Mouse (Mus musculus) adrenal gland, adult 2 months (tissue): ENCODE results near the gene St6galnac4. TPM values are rescaled to one million over a fixed set of nuclear protein-coding genes. Genes with fewer than 3 reads are reported as not detected.

Source experiments
- DNase-seq: peaks from one replicate; pipeline ENCODE4 v3.0.0; 2021
- polyA plus RNA-seq: library from polyadenylated mRNA; depleted of rRNA; stranded (reverse); fragments of >200 nt; gene quantifications from 2 replicates; pipeline ENCODE4 v1.2.3, GENCODE M21; 2012
- total RNA-seq, 2 experiments: library from RNA; stranded (reverse); gene quantifications; 2 replicates each; pipeline ENCODE4 v1.2.3; 2021

The St6galnac4 gene
- total and polyA plus RNA-seq, 3 experiments, result 5.6 to 15.4 (median 14.5) TPM

GRCm38 (mm10) chr2:32601417-32602065, 14.6 kb downstream of the St6galnac4 start:
- DNase-seq, result peak; percentile 50

GRCm38 (mm10) chr2:32602600-32603054, 15.7 kb downstream of the St6galnac4 start:
- DNase-seq, result peak; percentile 86

- no peak for DNase-seq
These were observed 17.7 kb downstream of the St6galnac4 start for GRCm38 (mm10) chr2:32604631-32605030.

- peak; percentile 92 for DNase-seq
These were observed 19.6 kb downstream of the St6galnac4 start for GRCm38 (mm10) chr2:32606161-32607142.

DNA sequence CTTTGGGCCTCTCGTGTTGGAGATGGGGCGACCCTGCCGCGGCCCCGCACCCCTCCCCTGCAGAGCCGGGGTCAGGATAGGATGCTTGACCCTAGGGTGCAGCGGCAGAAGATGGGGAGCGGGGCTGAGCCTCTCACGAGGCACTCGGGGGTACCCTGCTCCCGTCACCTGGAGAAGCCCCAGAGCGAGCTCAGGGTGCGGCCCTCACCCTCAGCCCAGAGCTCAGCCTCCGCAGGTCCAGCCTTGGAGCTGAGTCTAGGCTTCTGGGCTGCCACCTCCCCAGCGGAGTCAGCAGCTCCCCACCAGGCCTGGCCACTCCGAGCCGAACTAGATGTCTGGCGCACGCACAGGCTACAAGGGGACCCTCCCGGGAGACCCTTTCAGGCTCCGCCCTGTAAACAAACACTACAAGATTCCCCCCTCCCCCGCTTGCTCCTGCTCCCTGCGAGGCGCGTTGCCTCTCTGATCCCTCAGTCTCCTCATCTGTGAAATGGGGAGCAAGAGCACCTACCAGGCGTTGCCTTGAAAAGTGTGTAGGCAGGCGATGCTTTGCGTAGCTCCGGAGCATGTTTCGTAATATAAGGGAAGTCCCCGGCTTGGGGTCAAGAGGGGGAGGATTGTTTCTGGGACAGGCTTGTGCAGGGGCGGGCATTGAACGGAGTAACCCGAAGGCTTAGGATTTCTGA, 20.5 kb downstream of the St6galnac4 start:
- DNase-seq, result peak; percentile 72

DNA sequence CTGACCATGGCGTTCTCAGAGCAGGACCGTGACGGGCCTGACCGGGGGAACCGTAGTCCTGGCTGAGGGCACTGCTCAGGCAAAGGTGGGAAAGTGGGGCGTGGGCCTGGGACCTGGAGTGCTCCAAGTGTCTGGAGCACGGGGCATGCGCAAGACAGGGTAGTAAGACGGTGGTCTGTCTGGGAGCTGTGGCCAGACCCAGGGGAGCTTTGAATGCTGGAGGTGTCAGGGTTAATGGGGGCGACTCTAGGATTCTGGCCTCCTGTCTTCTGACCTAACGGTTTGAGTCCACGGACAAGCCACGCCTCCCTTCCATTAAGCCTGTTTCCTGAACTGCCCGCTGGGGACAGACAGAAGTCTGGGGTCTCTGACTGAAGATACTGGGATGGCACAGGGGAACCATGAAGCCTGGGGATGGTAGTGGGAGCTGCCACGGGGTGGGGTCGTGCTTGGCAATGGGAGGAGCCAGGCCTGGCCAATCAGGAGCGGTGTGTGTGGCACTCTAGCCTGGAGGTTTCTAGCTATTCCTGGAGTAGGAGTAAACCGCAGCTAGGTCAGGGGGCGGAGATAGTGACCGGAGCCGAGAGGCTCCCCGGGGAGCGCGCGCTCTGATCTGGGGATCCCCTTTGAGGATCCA, 21.4 kb downstream of the St6galnac4 start:
- peak; percentile 93 for DNase-seq

- no peak for DNase-seq
These were observed 22.0 kb downstream of the St6galnac4 start for GRCm38 (mm10) chr2:32608778-32609435.

DNA sequence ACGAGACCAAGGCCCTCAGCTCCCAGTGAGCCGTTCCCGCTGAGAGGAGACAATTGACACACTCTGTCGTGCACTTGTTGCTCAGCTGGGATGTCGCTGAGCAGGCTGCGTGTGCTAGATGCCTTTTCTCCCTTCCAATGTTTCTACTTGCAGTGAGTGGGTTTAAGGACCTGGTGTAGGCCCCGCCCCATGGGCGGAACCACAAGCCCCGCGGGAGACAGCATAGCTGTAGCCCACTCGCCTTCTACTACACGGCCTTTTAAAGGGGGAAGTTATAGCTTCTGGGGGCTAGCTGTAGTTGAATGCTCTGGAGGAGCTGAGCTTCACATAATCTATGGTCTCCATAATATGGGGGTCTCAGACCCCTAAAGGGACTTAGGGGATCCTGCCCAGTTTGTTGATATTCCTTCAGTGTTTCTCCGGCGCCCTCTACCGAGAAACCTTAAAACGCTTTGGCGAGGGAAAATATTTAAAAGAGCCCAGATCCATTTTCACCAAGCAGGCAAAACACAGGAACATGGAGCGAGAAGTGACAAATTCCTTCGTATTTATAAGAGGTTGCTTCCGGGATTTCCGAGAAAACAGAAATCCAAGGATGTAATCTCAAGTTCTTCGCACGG, 23.8 kb downstream of the St6galnac4 start:
- peak; percentile 64 for DNase-seq

GRCm38 (mm10) chr2:32612274-32612673, 25.4 kb downstream of the St6galnac4 start:
- no peak for DNase-seq

GRCm38 (mm10) chr2:32617109-32617508, 30.2 kb downstream of the St6galnac4 start:
- no peak for DNase-seq

DNA sequence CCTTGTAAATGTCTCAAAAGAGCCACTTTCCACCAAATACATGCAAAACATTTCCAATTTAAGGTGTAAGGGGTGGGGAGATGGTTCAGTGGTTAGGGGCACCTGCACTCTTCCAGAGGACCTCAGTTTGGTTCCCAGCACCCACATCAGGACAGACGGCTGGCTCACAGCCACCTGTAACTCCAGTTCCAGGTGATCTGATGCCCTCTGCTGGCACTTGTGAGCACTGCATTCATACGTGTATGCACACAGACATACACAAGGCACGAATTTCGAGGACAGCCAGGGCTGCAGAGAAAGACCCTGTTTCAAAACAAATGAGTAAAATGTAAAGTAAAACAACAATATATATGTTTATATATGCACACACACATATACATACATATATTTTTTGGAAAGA, 30.7 kb downstream of the St6galnac4 start:
- DNase-seq, result no peak

GRCm38 (mm10) chr2:32618051-32618450, 31.2 kb downstream of the St6galnac4 start:
- no peak for DNase-seq

- peak; percentile 72 for DNase-seq
These were observed 34.0 kb downstream of the St6galnac4 start for GRCm38 (mm10) chr2:32620682-32621516.

- no peak for DNase-seq
These were observed 34.6 kb downstream of the St6galnac4 start, which contains the start of gene Ak1 for GRCm38 (mm10) chr2:32621517-32621859. TSS of gene Ak1 (plus strand) at chr2:32621758.

GRCm38 (mm10) chr2:32624111-32624748, 37.3 kb downstream of the St6galnac4 start:
- DNase-seq, result no peak

DNA sequence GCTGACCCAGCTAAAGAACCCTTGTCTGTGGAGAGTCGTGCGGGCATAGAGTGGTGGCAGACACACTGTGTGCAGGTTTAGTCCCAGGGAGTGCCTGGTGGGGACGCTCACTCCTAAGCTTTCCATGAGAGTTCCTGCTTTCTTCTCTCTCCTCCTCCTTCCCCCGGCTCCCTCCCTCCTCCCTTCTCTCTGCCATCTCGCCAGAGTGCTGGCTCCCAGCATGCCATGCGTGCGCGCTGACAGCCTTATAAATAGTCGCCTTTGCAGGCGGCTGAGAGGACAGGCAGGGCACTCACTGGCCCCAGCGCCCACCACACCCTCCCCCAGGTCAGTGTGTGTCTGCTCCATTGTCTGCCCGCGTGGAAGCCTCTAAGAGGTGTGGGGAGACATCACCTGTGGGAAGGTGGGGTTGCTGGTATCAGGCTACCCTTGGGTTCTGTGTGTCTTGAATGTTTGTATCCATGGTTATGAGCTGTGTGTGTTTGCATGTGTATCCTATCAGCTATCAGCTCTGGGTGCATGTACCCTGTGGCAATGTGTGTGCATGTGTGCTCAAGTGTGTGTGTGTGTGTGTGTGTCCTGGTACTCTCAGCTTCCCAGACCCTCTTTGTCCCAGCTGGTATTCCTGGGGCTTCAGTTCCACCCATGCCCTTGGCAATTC, 38.4 kb downstream of the St6galnac4 start:
- peak; percentile 88 for DNase-seq

DNA sequence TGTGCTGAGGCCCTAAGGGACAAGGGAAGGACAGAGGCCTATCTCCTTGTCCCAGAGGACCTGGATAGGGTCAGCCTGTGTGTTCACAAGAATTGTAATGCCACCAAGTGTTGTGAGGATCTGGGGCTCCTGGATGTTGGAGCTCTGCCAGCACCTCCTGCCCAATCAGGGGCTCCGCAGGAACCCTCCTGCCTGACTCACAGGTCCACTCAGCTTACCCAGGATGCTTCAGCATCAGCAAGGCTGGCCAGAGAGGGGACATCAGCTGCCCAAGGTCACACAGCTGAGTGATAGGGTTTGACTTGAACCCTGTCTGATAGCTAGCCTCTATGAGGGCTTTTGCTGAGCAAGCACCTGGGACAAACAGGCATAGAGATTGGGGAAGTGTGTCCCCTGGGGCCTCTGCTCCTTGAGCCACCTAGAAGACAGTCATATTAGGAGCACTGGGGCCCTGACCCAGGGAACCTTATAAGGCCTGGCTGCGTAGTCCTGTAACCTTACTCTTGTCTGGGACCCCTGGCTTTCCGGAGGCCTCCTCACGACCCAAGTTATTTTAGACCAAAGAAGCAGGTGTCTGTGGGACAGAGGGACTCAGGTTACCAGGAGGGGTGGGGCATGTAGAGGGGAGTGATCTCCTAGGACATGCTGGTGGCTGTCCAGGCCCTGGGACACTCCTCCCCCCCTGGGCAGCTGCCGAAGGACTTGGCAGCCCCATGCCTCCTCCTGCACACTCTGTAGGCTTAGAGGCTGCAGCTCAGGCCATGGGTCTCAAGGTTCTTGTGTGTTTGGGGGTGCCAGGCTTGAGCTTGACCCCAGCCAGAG, 39.2 kb downstream of the St6galnac4 start:
- DNase-seq, result peak; percentile 85
